ENCODE assay signal across 14 mouse cellular contexts in genomic region chr15:31299258-31299917, GRCm38 (mm10).
A peak's percentile ranks its signal among the peaks of the same experiment; 100 is the strongest.
DNase-seq lines count a peak whose midpoint lies in the region; ATAC-seq and TF ChIP-seq lines count a peak whose summit lies in the region.
"Had no signal": no experiment of that assay in that cellular context is flagged by ENCODE, and none has a peak within 500 bp of the region (broad histone marks: within the 10 kb centered on the region; RNA-seq: fewer than 3 reads in every experiment).

No protein-coding gene starts in this region.

- no peak for TF ChIP-seq CTCF in midbrain, postnatal 0 days (IDR thresholded peaks at IDR 0.05)

- ATAC-seq in midbrain, postnatal 0 days (ENCODE audit: low FRiP score) = no peak
- no peak for ATAC-seq in midbrain, embryonic 15.5 days (replicated peaks)
- peak; percentile 47 to 53 for ATAC-seq in hematopoietic stem cell, adult 5-6 weeks (replicated peaks in 1 of 2; ENCODE audit: insufficient read depth in 1 of 2, low FRiP score in 2 of 2, low TSS enrichment in 1 of 2, low read depth in 1 of 2, poor library complexity in 2 of 2, severe bottlenecking in 2 of 2)

- no peaks in the 10 kb centered on the region for H3K36me3 ChIP-seq in midbrain, postnatal 0 days (ENCODE audit: insufficient read depth, low read length)
- H3K36me3 ChIP-seq in midbrain, embryonic 15.5 days (replicated peaks) = no peaks in the 10 kb centered on the region

- no peaks in the 10 kb centered on the region for H3K27me3 ChIP-seq in midbrain, postnatal 0 days (ENCODE audit: insufficient read depth, low read length)
- peaks cover 8% of the 10 kb centered on the region; the same call in 1 of the 2 replicates for H3K27me3 ChIP-seq in midbrain, embryonic 15.5 days (replicated peaks)

- no peak overlapping the region for H3K4me3 ChIP-seq in midbrain, postnatal 0 days (ENCODE audit: low read depth, low read length)
- no peak overlapping the region for H3K4me3 ChIP-seq in midbrain, embryonic 15.5 days
- H3K4me3 ChIP-seq: megakaryocyte, embryonic 14.5 days had no signal

- H3K27ac ChIP-seq in midbrain, postnatal 0 days (ENCODE audit: low read depth, low read length) = no peak overlapping the region
- H3K27ac ChIP-seq in midbrain, embryonic 15.5 days = no peak overlapping the region

- H3K4me1 ChIP-seq in midbrain, postnatal 0 days (ENCODE audit: insufficient read depth, low read length) = peaks cover 8% of the 10 kb centered on the region; the same call in 1 of the 2 replicates
- H3K4me1 ChIP-seq in midbrain, embryonic 15.5 days = peaks cover 19% of the 10 kb centered on the region

- no peak overlapping the region for H3K9ac ChIP-seq in midbrain, postnatal 0 days (replicated peaks; ENCODE audit: low read length, poor library complexity, severe bottlenecking)
- no peak overlapping the region for H3K9ac ChIP-seq in midbrain, embryonic 15.5 days

- WGBS in midbrain, postnatal 0 days = 52% methylated on average over 6 of the region's 6 CpGs
- WGBS in midbrain, embryonic 15.5 days = 58% methylated on average over 6 of the region's 6 CpGs

- peak; percentile 29 for DNase-seq in heart, adult 8-10 months (ENCODE audit: low spot score)
- no peak for DNase-seq in heart, postnatal 4 days
- peak; percentile 47 for DNase-seq in midbrain, postnatal 0 days (ENCODE audit: low spot score)
- DNase-seq in skeletal muscle tissue, adult 2 months (ENCODE audit: low read depth, low spot score) = peak; percentile 42
- no peak for DNase-seq in adrenal gland, adult (ENCODE audit: inconsistent age in 2 of 2, low spot score in 1 of 2)
- no peak for DNase-seq in retina, postnatal 1 day
- DNase-seq: adrenal gland, postnatal 25 days; B cell, adult 2 months; cerebellum, adult 11-12 months; spleen, adult 18-20 months had no signal

- H3K9me3 ChIP-seq in midbrain, postnatal 0 days (ENCODE audit: low read length) = no peaks in the 10 kb centered on the region
- H3K9me3 ChIP-seq in midbrain, embryonic 15.5 days = no peaks in the 10 kb centered on the region
- H3K9me3 ChIP-seq: megakaryocyte, embryonic 14.5 days had no signal

- no peak overlapping the region for H3K4me2 ChIP-seq in midbrain, postnatal 0 days (ENCODE audit: low read depth, low read length, poor library complexity, severe bottlenecking)
- no peak overlapping the region for H3K4me2 ChIP-seq in midbrain, embryonic 15.5 days
- H3K4me2 ChIP-seq: liver, embryonic 11.5 days had no signal

Comparison
In these comparisons a context has a peak if more than half of its experiments do, and no peak if none do; other contexts are left out.
1. DNase-seq: peak in heart, adult 8-10 months (single experiment), midbrain, postnatal 0 days (single experiment) and skeletal muscle tissue, adult 2 months (single experiment); none in heart, postnatal 4 days (single experiment), adrenal gland, adult (0 of 2) and retina, postnatal 1 day (single experiment).
2. ATAC-seq: peak in hematopoietic stem cell, adult 5-6 weeks (2 of 2); none in midbrain, postnatal 0 days (single experiment) and midbrain, embryonic 15.5 days (single experiment).